Mouse (Mus musculus) activated CD4-positive, CD25-positive, alpha-beta regulatory T cell, adult 4 months (primary cell): ENCODE data around the gene Spi1. TPM values are rescaled to one million over a fixed set of nuclear protein-coding genes. Genes with fewer than 3 reads are reported as not detected.

ENCODE experiments used
- polyA plus RNA-seq, 2 experiments: library from polyadenylated mRNA; unstranded; fragments of 100-300 nt; shearing (Covaris generic); gene quantifications; one replicate each; pipeline ENCODE4 v1.2.1; 2017

Gene Spi1
- polyA plus RNA-seq, 2 experiments from 2014 or later: not detected

Other genes with a start within 250 kb of the Spi1 start
- gene Mtch2, start 235.2 kb upstream of the Spi1 start, polyA plus RNA-seq: 100 to 1,000 TPM; 116 to 122 TPM
- 1 to 10 TPM in 1 of 2 experiments, under 1 TPM in 1; 0.89 to 1.5 TPM for gene C1qtnf4, start 196.5 kb upstream of the Spi1 start, polyA plus RNA-seq
- gene Kbtbd4, start 177.7 kb upstream of the Spi1 start, polyA plus RNA-seq: 10 to 100 TPM; 34.3 to 37.8 TPM
- gene Ndufs3, start 177.6 kb upstream of the Spi1 start, polyA plus RNA-seq: 100 to 1,000 TPM; 119 to 121 TPM
- 10 to 100 TPM; 44.5 to 53.3 TPM for gene Celf1, start 142.0 kb upstream of the Spi1 start, polyA plus RNA-seq
- gene Rapsn, start 46.8 kb upstream of the Spi1 start, polyA plus RNA-seq: 1 to 10 TPM; 5.3 to 5.6 TPM
- 100 to 1,000 TPM; 196 to 209 TPM for gene Psmc3, start 28.4 kb upstream of the Spi1 start, polyA plus RNA-seq
- gene Slc39a13, start 12.0 kb upstream of the Spi1 start, polyA plus RNA-seq: 10 to 100 TPM; 15.6 to 21.8 TPM
- not detected for gene Mybpc3, start 35.8 kb downstream of the Spi1 start, polyA plus RNA-seq
- 10 to 100 TPM; 55.5 to 64.8 TPM for gene Madd, start 101.4 kb downstream of the Spi1 start, polyA plus RNA-seq
- gene Nr1h3, start 120.4 kb downstream of the Spi1 start, polyA plus RNA-seq: 1 to 10 TPM; 1.4 to 1.5 TPM
- gene Acp2, start 120.5 kb downstream of the Spi1 start, polyA plus RNA-seq: 10 to 100 TPM; 12.9 to 15.5 TPM
- 10 to 100 TPM; 52.5 to 55.7 TPM for gene Ddb2, start 154.6 kb downstream of the Spi1 start, polyA plus RNA-seq
- gene Pacsin3, start 173.6 kb downstream of the Spi1 start, polyA plus RNA-seq: 1 to 10 TPM in 1 of 2 experiments, under 1 TPM in 1; 0.61 to 1.0 TPM
- gene Arfgap2, start 182.6 kb downstream of the Spi1 start, polyA plus RNA-seq: 10 to 100 TPM; 73.1 to 85.9 TPM